Mouse (Mus musculus) embryonic facial prominence, embryonic 11.5 days (tissue): ENCODE data around the gene Bhmt2. TPM values are rescaled to one million over a fixed set of nuclear protein-coding genes. Genes with fewer than 3 reads are reported as not detected.

Experiments
- ATAC-seq: fragments of 200-750 bp; cut with Nextera tagmentation; replicated peaks from 2 replicates; pipeline ENCODE4 v1.8.0; 2017; ENCODE audit warnings: low read depth; ENCODE audit not compliant: insufficient number of reproducible peaks, low FRiP score, low TSS enrichment
- DNase-seq: peaks from one replicate; pipeline ENCODE4 v3.0.0-alpha.2; 2015; ENCODE audit warnings: low spot score
- H3K27ac ChIP-seq: fragments of 300-500 bp; sonication (generic); replicated peaks from 2 replicates; pipeline ENCODE4 v1.5.1; 2014; ENCODE audit warnings: mild to moderate bottlenecking, low read depth, low read length, control low read depth
- H3K27me3 ChIP-seq: fragments of 300-500 bp; sonication (generic); 2 replicates; pipeline ENCODE4 v1.6.1; 2014; ENCODE audit warnings: mild to moderate bottlenecking, low read length, moderate library complexity, mixed read lengths; ENCODE audit not compliant: control insufficient read depth, insufficient read depth
- H3K36me3 ChIP-seq: fragments of 300-500 bp; sonication (generic); replicated peaks from 2 replicates; pipeline ENCODE4 v1.6.1; 2014; ENCODE audit warnings: low read depth, mild to moderate bottlenecking, low read length, moderate library complexity, mixed read lengths; ENCODE audit not compliant: control insufficient read depth, insufficient read depth
- H3K4me1 ChIP-seq: fragments of 300-500 bp; sonication (generic); 2 replicates; pipeline ENCODE4 v1.6.1; 2014; ENCODE audit warnings: low read length, mixed read lengths; ENCODE audit not compliant: control insufficient read depth, insufficient read depth
- H3K4me2 ChIP-seq: fragments of 300-500 bp; sonication (generic); 2 replicates; pipeline ENCODE4 v1.6.1; 2014; ENCODE audit warnings: low read depth, mild to moderate bottlenecking, control low read depth, low read length, moderate library complexity
- H3K4me3 ChIP-seq: fragments of 300-500 bp; sonication (generic); 2 replicates; pipeline ENCODE4 v1.5.1; 2014; ENCODE audit warnings: low read depth, low read length, control low read depth
- H3K9ac ChIP-seq: fragments of 300-500 bp; sonication (generic); replicated peaks from 2 replicates; pipeline ENCODE4 v1.6.1; 2014; ENCODE audit warnings: mild to moderate bottlenecking, control low read depth, low read length
- H3K9me3 ChIP-seq: fragments of 300-500 bp; sonication (generic); replicated peaks from 2 replicates; pipeline ENCODE4 v1.6.1; 2016; ENCODE audit warnings: mild to moderate bottlenecking, low read length, inconsistent platforms, mixed read lengths; ENCODE audit not compliant: control insufficient read depth
- WGBS: fragments of 180-500 bp; shearing (Covaris S2); extraction: QIAGEN DNeasy Blood & Tissue Kit; methylation state at CpG from one replicate; pipeline ENCODE4 v1.1.7; 2014; 5-methylcytosine and 5-hydroxymethylcytosine counted together
- polyA plus RNA-seq: library from polyadenylated mRNA; unstranded; fragments of >200 nt; fragmentation: Nextera tagmentation; extraction: Ambion mirVana; gene quantifications from 2 replicates; pipeline ENCODE4 v1.2.1, GENCODE M21; 2014

Gene Bhmt2
- polyA plus RNA-seq, 1 experiment from 2014 or later, result not detected

DNA sequence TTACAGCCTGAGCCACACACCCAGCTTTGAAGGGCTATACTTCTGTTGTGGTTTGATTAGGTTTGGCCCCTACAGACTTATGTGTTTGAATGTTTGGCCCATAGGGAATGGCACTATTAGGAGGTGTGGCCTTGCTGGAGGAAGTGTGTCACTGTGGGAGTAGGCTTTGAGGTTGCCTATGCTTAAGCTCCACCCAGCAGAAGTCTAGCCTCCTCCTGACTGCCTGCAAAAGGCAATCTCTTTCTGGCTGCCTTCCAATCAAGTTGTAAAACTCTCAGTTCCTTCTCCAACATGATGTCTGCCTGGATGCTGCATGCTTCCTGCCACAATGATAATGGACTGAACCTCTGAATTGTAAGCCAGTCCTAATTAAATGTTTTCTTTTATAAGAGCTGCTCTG, 9.2 kb upstream of the Bhmt2 start:
- no peaks in the 10 kb centered on the region for H3K27me3 ChIP-seq
- H3K9ac ChIP-seq, result no peak overlapping the region
- no peak overlapping the region for H3K4me3 ChIP-seq
- no peak overlapping the region for H3K27ac ChIP-seq
- ATAC-seq, result no peak
- no peak for DNase-seq
- H3K36me3 ChIP-seq, result no peaks in the 10 kb centered on the region
- no peak overlapping the region for H3K4me2 ChIP-seq
- no peaks in the 10 kb centered on the region for H3K4me1 ChIP-seq
- no peaks in the 10 kb centered on the region for H3K9me3 ChIP-seq

DNA sequence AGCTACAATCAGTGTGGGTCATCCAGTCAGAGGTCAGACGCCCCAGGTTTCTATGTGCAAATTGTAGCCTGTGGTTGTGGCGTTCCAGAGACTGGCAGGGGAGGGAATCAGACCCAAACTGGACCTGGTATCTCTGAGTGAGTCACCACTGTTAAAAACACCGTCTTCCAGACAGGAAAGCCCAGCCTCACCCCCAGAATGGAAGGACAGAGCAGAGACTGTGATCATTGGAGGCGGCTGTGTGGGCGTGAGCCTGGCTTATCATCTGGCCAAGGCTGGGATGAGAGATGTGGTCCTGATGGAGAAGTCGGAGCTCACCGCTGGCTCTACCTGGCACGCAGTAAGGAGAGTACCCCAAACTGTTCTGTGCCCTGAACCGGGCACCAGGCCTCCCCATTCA, 2.8 kb upstream of the Bhmt2 start:
- Histone ChIP-seq H3K27ac (no peak overlapping the region), H3K9me3 (no peaks in the 10 kb centered on the region), H3K9ac (no peak overlapping the region), H3K4me3 (no peak overlapping the region), H3K4me1 (no peaks in the 10 kb centered on the region), H3K4me2 (no peak overlapping the region), H3K36me3 (no peaks in the 10 kb centered on the region), H3K27me3 (peaks cover 4% of the 10 kb centered on the region; the same call in 1 of the 2 replicates)
- ATAC-seq (no peak), DNase-seq (no peak)
- WGBS, result 81% methylated on average over 9 of the region's 9 CpGs

DNA sequence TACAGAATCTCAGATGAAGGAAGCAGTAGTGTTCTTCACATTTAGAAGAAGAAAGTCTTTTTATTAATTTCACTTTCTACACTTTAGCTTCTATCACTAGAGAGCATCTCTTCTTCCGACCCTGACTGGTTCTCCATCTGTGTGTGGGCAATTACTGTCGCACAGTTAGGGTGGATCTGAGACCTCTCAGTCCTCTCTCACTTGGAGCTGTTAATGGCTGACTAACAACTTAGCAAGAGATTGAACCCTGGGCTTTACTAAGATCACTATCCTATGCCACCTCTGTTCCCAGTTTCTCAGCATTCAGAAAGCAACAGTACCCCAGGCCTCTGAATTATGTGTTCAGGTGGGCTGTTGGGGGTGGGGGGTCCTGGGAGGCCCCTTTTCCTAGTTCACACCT, 806 bp downstream of the Bhmt2 start:
- Histone ChIP-seq H3K27ac (no peak overlapping the region), H3K4me1 (no peaks in the 10 kb centered on the region), H3K27me3 (peaks cover 4% of the 10 kb centered on the region; the same call in 1 of the 2 replicates), H3K36me3 (no peaks in the 10 kb centered on the region), H3K4me3 (no peak overlapping the region), H3K9ac (no peak overlapping the region), H3K9me3 (no peaks in the 10 kb centered on the region), H3K4me2 (no peak overlapping the region)
- ATAC-seq (no peak), DNase-seq (no peak)
- 78% methylated on average over 2 of the region's 2 CpGs for WGBS

DNA sequence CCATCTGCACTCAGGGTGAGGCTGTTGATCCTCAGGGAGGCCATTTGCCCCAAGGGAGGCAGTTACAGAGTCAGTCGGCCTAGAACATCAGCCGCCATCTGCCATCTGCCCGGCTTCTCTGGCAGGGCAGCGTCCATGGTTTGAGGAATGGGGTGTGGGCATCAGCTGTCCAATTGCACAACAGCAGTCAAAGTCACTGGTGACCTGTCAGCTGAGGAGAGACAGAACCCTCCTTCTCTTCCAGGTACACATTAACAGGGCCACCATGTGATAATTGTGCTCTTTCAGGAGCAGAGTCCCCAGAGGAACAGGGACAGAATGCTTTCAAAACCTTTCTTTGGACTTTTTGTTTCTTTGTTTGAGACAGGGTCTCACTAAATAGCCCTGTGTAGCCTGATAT, 1.7 kb downstream of the Bhmt2 start:
- Histone ChIP-seq H3K9me3 (no peaks in the 10 kb centered on the region), H3K4me3 (no peak overlapping the region), H3K9ac (no peak overlapping the region), H3K27me3 (peaks cover 4% of the 10 kb centered on the region; the same call in 1 of the 2 replicates), H3K4me2 (no peak overlapping the region), H3K36me3 (no peaks in the 10 kb centered on the region), H3K27ac (no peak overlapping the region), H3K4me1 (no peaks in the 10 kb centered on the region)
- no peak for DNase-seq
- 89% methylated on average over 4 of the region's 4 CpGs for WGBS
- ATAC-seq, result no peak

DNA sequence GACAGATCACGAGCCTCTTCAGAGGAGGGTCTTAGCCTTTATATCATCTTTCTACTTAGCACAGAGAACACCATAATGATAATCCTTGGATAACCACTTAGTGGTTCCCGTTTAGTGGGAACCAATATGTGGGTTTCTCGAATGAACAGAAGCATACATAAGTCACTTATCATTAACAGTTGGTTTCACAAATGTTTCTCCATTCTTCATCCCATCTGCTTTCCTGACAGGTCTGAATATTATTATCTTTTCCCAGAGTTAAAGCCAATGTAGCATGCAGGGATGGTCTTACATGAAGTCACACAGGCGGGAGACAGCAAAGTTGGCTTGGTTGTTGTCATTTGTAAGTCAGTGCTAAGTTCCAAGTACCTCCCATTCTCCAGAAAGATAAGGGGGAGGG, 6.5 kb downstream of the Bhmt2 start:
- no peak overlapping the region for H3K9ac ChIP-seq
- no peak overlapping the region for H3K4me3 ChIP-seq
- ATAC-seq (no peak), DNase-seq (no peak)
- H3K27me3 ChIP-seq, result no peaks in the 10 kb centered on the region
- no peaks in the 10 kb centered on the region for H3K9me3 ChIP-seq
- 91% methylated on average over 4 of the region's 4 CpGs for WGBS
- H3K4me1 ChIP-seq, result no peaks in the 10 kb centered on the region
- no peak overlapping the region for H3K4me2 ChIP-seq
- H3K36me3 ChIP-seq, result no peaks in the 10 kb centered on the region
- H3K27ac ChIP-seq, result no peak overlapping the region

DNA sequence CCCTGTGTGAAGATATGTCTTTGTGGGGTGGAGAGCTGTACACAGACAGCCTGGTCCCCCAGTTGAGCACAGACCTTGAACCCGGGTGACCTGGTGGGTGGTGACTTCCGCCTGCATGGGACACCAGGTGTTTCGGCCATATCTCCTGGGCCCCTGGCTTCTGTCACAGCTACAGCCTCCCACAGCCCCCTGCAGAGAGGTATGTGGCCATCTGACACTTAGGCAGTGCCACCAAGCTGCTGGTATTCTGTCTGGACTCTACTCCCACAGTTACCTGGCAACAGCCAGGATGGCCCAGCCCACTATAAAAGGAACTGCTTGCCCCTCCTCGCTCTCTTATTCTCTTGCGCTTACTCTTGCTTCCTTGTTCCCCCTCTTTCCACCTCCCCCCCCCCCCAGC, 16.2 kb downstream of the Bhmt2 start:
- no peaks in the 10 kb centered on the region for H3K4me1 ChIP-seq
- no peak overlapping the region for H3K4me3 ChIP-seq
- no peak overlapping the region for H3K4me2 ChIP-seq
- 78% methylated on average over 5 of the region's 5 CpGs for WGBS
- H3K9me3 ChIP-seq, result no peaks in the 10 kb centered on the region
- H3K27me3 ChIP-seq, result no peaks in the 10 kb centered on the region
- no peaks in the 10 kb centered on the region for H3K36me3 ChIP-seq
- DNase-seq (no peak), ATAC-seq (no peak)
- no peak overlapping the region for H3K27ac ChIP-seq
- H3K9ac ChIP-seq, result no peak overlapping the region

DNA sequence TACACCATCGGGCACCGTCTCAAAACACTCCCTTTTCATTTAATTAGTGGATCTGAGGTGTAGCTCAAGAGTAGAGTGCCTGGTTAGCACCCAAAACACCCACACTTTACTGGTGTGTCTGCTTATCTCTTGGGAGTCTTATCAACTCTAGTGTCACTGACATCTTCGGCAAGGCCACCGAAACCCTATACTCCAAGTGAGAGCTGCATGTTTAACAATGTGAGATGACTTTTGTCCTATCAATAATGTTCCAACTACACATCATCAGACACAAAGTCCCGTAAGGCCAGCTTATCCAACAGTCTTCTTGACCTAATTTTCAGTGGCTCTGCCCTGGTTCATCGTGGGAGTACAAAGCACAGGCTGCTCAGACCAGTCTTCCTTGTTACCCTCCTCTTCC, 20.7 kb downstream of the Bhmt2 start:
- no peaks in the 10 kb centered on the region for H3K9me3 ChIP-seq
- H3K4me3 ChIP-seq, result no peak overlapping the region
- H3K9ac ChIP-seq, result no peak overlapping the region
- no peak overlapping the region for H3K27ac ChIP-seq
- ATAC-seq (no peak), DNase-seq (no peak)
- H3K4me2 ChIP-seq, result no peak overlapping the region
- H3K36me3 ChIP-seq, result no peaks in the 10 kb centered on the region
- 93% methylated on average over 6 of the region's 6 CpGs for WGBS
- no peaks in the 10 kb centered on the region for H3K4me1 ChIP-seq
- H3K27me3 ChIP-seq, result no peaks in the 10 kb centered on the region

DNA sequence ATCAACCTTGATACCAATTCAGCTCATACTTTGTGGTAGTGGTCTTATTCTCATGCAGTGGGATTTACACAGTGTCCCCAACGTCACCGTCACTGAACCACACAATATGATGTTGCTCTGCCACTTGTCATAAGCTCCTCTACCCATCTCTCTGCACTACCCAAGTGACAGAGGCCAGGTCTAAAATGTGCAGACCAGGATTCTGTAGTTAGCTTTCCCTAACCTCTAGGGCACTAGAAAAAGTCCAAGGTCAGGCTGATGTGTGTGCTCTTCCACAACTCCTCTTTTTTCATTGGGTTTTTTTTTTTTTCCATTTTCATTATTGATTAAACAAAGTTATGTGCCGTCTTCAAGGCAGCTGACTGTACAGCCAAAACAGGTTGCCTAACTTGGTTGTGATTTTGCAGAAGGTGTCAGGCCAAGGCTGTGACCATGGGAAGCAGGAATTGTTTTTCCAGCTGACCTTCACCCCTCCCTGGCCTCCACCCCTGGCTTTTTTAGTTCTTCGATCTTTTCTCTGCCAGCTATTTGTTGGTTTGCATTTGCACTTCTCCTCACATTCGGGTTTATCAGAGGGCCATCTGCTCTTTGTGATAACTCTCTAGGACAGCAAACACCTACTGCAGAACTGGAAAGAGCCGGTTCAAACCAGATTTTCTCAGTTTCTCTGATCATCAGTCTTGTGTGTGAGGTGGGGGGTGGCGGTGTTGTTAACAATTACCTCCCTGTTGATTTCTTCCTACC, 25.5 kb downstream of the Bhmt2 start:
- DNase-seq (no peak), ATAC-seq (no peak)
- Histone ChIP-seq H3K27ac (no peak overlapping the region), H3K27me3 (no peaks in the 10 kb centered on the region), H3K9me3 (no peaks in the 10 kb centered on the region), H3K4me2 (no peak overlapping the region), H3K4me1 (no peaks in the 10 kb centered on the region), H3K4me3 (no peak overlapping the region), H3K9ac (no peak overlapping the region), H3K36me3 (no peaks in the 10 kb centered on the region)
- 85% methylated on average over 7 of the region's 7 CpGs for WGBS
